Mouse (Mus musculus): ENCODE measurements around the gene Pex5l.

The Pex5l gene

DNA sequence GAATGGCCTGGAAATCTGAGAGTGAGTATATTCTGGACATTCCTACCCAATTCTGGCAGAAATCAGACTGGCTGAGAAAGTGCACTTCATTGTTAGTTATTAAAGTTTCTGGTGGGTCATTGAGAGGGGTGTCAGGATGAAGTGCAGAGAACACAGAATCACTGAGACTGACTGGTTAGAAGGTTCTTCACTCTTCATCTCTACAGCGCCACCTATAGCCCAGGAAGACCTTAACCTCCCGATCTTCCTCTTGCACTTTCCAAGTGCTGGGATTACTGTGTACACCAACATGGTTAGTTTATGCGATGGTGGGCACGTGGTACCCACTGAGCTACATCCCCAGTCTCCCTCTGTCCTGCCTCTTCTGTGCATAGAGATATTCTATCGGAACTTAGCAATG lies 195.6 kb downstream of the Pex5l start:
- peak in 1 of 2 experiments; percentile 51 for DNase-seq (ENCODE audit: low spot score in 2 of 2)

DNA sequence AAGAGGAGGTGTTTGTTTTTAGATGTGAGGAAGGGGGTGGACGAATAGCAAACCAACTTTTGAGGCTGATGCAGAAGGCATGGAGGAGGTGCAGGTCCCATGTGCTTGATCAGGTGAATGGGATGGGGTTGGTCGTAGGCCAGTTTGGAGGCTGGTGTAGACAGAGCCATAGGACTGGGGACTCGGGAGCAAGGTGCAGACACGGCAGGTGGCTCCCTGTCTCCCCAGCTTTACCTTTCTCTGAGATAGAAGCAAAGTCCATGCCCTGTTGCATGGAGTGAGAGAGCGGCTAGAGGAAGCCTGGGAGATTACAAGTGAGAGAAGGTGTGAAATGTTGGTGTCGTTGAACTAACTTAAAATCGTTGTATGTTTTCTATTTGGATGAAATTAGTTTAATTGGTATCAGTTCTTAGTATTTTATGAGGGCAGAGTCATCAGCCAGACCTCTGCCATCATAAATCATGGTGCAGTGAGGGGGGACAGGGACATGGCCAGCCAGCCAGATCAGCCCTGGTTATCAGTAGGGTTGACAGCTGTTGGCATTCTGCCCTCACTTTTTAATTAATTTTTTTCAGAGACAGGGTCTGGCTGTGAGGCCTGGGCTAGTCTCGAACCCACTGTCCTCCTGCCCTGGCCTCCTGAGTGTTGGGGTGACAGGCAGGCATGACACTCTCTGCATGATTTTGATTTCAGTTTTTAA lies 203.1 kb downstream of the Pex5l start:
- peak in 1 of 2 experiments; percentile 45 for DNase-seq (ENCODE audit: low spot score in 2 of 2)

DNA sequence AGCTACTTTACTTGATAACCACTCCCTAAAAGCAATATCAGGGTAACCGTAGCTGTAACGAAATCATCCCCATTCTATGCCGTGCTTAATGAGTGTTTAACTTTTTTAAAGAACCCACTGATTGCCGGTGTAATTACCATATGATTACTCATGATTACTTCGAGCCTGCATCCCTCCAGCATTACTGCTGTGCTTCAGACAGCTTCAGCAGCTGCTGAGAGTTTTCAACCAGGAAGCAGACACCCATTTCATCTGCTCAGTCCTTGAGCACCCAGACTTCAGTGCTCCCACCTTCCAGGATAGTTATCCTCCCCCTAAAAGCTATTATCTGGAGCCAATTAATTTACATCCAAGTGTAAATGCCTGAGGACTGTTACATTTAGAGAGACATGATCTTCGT lies 218.9 kb downstream of the Pex5l start:
- no peak for DNase-seq (ENCODE audit: low spot score in 2 of 2)

DNA sequence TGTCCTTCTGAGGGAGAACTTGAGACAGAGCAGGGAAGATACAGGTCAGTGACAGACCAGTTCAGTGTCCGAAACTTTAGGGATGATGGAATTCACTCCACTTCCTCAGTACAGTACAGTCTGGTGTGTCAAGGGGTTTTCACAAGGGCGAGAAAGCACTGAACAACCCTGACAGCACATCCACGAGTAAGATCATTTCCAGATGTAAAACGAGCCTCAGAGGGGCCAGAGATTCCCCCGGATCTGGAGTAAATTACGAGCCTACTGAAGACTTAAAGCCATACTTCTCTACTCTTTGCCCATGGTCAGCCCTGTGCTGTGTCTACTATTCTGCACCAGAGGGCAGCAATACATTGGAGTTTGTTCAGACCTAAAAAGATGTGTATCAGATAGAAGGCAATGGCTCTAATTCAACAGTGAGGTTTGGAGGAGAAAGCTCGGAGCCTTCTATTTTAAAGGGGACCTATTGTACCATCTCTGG lies 232.9 kb downstream of the Pex5l start:
- no peak for DNase-seq (ENCODE audit: low spot score in 2 of 2)

DNA sequence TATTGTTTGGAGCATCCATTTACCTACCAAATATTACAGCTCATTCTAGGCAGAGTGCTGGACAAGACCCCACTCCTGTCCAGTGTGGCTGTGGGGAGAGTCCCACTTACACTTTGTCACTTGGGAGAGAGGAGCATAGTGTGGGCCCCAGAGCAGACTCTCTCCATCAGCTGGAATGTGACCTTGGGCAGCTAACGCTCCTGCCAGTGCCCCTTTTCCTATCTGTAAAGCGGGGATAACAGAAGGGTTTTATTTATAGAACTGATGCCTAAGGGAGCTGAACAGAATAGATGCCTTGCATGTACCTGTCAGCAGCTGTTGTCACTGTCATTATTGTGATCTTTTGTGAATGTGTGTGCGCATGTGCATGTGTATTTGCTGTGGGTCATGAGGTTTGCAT lies 234.6 kb downstream of the Pex5l start:
- no peak for DNase-seq (ENCODE audit: low spot score in 2 of 2)

DNA sequence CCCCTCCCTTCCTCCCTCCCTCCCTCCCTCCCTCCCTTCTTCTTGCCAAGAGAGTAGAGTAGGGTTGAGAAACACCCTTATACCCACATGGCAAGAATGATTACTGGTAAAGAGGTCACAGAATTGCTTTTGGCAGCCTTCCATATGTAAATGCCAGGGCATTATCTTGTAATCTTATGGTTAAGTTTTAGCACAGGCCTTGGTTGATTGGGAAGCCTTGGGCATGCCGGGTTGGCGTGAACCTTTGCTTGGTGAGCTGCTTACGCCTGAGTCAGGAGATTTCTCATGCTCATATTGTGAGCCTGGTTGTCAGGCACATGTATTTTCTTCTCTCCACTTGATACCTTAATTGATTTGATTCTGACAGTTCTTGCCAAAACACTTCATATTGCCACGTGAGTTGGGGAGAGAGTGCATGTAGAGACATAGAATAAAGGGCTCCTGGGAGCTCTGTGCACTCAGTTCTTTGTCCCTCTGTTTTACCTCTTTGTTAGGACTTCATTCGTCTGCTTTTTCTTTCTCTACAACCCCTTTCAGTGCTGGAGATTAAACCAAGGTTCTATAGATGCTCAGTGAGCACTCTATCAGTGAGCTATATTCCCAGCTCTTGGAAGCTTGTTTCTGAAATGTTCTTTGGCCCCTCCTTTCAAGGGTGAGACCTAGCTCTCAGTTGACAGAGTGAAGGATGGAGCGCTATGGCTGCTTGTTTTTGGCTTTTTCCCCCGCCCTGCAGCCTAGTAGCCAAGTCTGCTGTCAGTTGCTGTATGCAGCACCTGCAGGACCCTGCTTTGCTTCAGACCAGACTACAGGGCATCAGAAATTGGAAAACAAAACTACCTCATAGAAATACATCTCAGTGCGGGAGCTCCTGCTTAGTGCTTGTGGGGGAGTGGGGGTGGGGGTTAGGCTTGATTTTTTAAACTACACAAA lies 236.9 kb downstream of the Pex5l start:
- no peak for DNase-seq (ENCODE audit: low spot score in 2 of 2)

DNA sequence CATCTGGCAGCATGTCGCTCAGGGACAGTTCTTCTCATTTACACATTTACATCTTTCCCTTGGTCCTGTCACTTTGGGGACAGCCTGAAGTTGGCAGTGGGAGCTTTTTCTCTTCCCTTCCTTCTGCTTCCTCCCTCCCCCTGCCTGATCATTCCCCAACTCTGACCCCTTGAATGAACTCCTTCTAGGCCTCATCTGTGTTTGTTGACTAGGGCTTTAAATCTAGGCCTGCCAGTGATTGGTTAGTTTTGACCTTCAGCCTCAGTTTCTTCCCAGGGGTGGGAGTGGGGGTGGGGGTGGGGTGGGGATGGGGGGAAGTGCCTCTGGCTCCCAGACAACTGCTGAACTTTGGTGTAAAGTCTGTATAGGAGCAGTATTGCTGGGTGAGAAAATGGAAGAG lies 238.4 kb downstream of the Pex5l start:
- DNase-seq (ENCODE audit: low spot score in 2 of 2), result no peak

DNA sequence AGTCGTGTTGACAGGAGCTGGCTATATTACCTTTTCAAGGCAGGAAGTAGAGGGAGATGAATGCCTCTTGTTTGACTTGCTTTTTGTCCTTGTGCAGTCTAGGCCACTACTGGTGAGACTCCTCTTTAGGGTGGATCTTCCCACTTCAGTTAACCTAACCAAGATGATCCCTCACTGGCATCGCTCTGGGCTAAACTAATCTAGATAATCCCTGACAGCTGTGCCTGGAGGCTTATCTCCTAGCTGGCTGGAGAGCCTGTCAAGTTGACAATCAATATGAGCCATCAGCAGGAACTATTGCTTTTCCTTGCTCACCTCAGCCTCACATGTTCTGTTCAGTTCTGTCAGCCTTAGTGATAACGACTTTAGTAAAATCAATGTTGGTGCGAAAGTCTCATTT lies 239.6 kb downstream of the Pex5l start:
- no peak for DNase-seq (ENCODE audit: low spot score in 2 of 2)

Measured in urinary bladder, postnatal 4 days (tissue).